Mouse (Mus musculus) kidney, postnatal 25 days (tissue): ENCODE data around the gene Id1.
A peak's percentile ranks its signal among the peaks of the same experiment; 100 is the strongest.

Experiments
- DNase-seq, 2 experiments: peaks; one replicate each; pipeline ENCODE4 v3.0.0; 2021; ENCODE audit warnings: mixed read lengths in 2 of 2

Id1 gene

GRCm38 (mm10) chr2:152724332-152724723 lies 11.7 kb upstream of the Id1 start:
- DNase-seq = no peak

DNA sequence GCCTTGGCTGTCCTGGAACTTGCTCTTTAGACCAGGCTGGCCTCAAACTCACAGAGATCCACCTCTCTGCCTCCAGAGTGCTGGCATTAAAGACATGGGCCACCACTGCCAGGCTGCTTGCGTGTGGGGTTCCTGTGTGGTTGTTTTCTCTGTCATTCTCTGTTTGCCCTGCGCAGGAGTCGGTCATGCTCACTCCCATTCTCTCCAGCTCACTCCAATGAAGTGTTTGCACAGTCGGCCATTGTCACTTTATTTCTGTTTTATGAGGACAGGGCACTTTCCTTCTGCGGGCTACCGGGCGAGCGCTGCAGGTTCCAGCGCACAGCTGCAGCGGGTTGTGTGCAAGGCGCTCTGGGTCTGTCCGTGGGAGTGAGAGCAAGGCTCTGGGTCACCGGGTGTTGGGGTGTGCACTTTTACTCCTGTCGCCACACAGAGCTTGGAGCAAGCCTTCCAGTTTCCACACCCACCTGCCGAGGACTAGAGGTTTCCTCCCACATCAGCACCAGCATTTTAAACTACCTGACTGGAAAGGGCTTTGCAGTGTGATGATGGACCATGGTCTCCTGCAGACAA lies 10.8 kb upstream of the Id1 start:
- DNase-seq = no peak

DNA sequence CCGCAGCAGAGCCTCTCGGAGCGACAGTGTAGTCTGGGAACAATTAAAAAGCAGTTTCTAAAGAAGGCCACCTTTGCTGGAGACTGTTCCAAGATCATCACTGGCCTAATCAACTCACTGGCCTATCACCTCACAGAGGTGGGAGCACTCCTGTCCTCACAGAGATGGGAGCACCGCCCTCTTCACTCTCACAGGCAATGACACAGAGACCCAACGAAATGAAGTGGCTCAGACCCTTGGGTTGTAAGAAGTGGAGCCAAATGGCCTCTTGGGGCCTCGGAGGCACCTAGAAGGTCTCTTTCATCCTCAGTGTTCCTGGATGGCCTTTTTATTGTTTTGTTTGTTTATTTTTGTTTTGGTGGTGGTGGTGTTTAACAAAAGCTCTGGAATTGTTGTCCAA lies 9.8 kb upstream of the Id1 start:
- no peak for DNase-seq

DNA sequence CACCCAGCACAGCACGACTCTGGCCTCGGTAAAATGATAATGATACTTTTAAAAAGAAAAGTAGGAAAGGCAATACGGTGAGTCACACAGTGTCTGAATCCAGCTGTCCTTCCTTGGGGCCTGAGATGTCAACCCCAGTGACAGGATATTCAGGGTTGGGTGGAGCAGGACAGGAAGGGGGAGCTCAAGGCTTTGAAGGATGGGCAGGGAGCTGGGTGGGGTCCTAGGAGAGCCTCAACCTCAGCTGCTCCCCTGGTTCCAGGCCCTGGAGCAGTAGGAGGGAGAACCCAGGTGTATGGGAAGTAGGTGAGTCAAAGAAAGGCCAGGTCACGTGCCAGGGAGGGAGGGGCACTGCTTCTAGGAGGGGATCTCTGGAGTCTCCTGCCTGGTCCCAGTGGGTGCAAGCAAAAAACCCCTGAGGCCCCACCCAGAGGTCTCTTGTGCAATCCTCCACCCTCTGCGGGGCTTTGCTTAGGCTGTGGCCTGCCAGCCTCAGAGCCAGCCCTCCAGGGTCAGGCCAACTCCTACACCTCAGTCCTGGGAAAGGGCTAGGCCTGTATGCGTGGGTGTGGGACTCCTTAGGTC lies 9.2 kb upstream of the Id1 start:
- DNase-seq = peak in 1 of 2 experiments; percentile 66

DNA sequence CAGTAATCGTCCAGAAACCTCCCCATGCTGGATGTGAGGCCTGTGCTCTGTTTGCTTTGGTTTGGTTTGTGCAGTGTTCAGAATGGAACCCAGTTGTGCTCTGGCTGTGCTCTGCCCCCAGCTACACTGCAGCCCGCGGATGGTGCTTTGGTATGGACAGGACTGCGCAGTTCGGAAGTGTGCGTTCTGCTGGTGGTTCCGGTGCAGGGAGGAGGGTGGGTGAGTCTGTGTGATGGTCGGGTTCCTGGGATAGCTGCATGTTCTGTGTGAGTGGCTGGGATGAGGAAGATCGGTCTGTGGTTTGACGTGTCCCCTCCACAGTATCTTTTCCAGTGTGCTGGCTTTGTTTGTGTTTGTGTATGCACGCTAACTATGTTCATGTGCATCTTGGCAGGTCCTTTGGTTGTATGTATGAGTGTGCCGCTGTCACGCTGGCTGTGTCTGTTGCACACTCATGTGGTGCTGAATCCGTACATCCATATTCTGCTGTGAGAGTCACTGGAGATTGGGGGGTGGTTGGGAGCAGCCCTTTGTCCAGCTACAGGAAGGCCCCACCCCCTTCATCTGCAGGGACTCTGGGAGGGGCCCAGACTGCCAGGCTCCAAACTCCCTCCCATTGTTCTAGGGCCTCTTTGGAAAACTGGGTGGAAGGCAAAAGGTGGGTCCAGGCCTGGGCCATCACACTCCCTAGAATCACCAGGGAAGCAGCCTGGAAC lies 8.1 kb upstream of the Id1 start:
- peak; percentile 68 to 89 for DNase-seq

GRCm38 (mm10) chr2:152728594-152728993 lies 7.5 kb upstream of the Id1 start:
- peak in 1 of 2 experiments; percentile 42 for DNase-seq

DNA sequence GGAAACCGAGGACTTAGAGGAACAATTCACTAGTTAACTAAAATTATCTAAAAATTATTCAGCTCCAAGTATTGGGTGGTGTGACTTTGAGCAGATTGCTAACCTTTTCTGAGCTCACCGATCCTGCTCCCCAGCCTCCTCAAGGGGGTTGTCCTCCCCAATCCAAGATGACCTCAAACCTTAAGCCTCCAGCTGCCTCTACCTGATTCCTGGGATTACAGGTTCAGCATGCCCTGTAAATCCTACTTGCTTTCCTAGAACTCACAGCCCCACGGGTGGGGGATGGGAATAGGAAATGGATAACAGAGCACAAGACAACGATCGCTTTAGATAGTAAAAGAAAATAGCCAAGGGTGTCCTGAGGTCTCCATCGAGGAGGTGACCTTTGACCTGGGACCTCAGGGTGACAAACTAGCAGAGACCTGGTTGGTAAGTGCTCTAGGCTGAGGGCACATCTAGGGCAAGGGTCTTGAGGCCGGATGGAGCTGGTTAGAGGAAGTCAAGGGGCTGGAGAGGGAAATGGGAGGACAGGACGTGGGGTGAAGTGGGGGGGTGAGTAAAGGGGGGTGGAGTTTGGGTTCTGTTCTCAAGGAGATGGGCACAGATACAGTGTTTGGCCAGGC lies 6.9 kb upstream of the Id1 start:
- peak; percentile 69 to 87 for DNase-seq

- peak in 1 of 2 experiments; percentile 82 for DNase-seq
These were observed 6.4 kb upstream of the Id1 start for GRCm38 (mm10) chr2:152729636-152730020.

DNA sequence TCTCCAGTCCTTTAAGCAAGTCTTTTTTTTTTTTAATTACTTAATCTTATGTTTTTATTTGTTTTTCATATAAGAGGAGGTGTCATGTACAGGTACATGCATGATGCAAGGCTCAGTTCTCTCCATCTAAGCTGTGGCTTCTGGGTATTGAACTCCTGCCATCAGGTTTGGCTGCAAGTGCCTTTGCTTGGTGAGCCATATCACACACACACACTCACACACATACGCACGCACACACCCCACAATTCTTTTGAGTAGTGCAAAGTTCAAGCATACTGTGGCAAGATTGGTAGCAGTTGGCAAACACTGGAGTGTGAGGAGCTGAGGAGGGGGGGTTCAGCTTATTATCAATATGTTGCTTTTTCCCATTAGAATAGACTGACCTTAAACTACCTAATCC lies 2.9 kb upstream of the Id1 start:
- peak in 1 of 2 experiments; percentile 50 for DNase-seq

DNA sequence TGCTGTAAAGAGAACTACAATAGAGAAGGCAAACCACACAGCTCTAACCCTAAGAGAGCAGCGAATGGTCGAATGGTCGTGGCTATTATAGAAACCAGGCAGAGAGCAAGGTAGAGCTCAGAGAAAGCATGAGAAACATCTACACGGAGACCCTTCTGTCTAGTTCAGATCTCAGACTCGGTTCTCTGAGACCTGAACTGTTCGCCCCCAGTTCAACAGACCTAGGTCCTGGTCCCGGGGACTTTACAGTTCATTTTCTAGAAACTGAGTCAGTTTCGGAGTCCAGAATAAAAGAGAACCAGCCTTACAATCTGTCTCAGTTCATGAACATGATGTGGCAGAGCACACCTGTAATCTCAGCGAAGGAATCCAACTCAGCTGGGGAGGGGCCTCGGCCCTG lies 1.6 kb upstream of the Id1 start:
- DNase-seq = no peak

DNA sequence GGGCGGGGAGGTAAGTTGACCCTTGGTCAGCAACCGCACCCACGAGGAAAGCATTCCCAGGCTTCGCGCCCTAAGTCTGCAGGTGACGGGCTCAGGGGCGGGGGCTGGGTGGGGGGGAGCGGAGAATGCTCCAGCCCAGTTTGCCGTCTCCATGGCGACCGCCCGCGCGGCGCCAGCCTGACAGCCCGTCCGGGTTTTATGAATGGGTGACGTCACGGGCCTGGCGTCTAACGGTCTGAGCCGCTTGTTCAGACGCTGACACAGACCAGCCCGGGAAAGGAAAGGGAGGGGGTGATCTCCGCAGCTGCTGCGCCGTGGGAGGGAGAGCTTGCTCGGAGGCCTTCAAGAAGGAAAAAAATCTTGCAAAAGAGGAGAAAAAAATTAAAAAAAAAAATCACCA lies 1.1 kb upstream of the Id1 start:
- DNase-seq = peak; percentile 98 to 99

DNA sequence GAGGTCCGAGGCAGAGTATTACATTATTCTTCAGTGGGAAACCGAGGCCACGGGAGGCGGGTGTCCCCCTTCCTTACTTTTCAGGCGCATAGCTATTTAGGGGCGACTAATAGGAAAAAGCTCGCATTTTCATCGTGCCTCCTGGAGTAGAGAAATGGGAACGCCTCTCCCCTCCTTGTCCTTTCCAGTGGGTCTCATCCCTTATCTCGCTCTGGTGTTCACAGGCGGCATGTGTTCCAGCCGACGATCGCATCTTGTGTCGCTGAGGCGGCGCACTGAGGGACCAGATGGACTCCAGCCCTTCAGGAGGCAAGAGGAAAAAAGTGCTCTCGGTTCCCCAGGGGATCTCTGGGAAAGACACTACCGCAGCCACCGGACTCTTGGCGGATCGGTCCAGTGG lies 697 bp downstream of the Id1 start:
- peak in 1 of 2 experiments; percentile 64 for DNase-seq

GRCm38 (mm10) chr2:152737306-152738221 lies 1.5 kb downstream of the Id1 start:
- peak in 1 of 2 experiments; percentile 69 for DNase-seq

- peak in 1 of 2 experiments; percentile 48 for DNase-seq
These were observed 2.3 kb downstream of the Id1 start for GRCm38 (mm10) chr2:152738341-152738740.

DNA sequence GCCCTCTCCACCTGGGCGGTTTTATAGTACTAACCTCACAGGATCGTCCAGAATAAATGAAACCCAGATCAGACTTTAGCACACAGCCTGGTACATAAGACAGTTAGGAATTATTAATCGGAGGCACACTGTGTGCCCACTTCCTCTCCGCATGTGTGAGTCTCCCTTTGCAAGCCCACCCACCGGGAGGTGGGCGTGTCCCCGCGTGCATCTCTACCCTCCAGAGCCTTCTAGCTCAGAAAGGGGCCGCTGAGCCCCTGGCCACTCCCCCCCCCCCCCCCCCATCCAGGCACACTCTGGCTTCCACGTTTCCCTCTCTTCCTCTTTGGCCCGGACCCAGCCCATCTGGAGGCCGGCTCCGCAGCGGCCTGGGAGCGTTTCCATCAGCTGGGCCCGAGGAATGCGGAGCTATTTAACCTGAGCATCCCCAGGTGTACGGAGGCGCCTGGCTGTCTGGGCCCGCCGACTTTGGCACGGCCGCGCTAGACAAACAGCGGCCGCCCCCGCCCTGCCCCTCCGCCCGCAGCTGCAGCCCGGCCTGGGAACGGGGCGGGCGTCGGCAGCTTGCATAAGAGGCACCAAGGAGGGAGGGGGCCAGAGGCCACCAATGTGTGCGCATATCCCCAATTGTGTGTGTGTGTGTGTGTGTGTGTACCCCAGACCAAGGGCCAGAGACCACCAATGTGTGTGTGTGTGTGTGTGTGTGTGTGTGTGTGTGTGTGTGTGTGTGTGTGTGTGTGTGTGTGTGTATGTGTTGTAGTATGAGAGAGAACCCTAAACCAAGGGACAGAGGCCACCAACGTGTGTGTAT lies 3.2 kb downstream of the Id1 start:
- DNase-seq = peak; percentile 91 to 97

DNA sequence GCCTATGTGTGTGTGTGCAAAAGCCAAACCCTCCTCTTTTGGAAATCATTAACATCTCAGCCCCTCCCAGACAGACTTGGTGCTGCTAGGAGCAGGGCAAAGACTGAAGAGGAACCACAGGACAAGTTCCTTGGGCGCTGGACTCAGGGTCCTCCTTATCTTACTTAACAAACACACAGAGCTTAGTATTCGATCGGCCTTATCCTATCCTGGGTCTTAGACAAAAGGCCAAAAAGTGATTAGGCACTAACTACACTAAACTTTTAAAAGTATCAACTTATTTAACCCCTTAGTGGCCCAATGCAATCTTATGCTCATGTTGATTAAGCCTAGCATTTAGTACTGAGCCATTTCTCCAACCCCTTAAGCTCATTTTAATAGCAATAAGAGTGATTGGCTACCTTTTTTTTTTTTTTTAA lies 3.8 kb downstream of the Id1 start:
- peak; percentile 69 to 85 for DNase-seq

- no peak for DNase-seq
These were observed 4.4 kb downstream of the Id1 start for GRCm38 (mm10) chr2:152740490-152740889.

GRCm38 (mm10) chr2:152741153-152742041 lies 5.3 kb downstream of the Id1 start:
- DNase-seq = peak; percentile 83 to 90

DNA sequence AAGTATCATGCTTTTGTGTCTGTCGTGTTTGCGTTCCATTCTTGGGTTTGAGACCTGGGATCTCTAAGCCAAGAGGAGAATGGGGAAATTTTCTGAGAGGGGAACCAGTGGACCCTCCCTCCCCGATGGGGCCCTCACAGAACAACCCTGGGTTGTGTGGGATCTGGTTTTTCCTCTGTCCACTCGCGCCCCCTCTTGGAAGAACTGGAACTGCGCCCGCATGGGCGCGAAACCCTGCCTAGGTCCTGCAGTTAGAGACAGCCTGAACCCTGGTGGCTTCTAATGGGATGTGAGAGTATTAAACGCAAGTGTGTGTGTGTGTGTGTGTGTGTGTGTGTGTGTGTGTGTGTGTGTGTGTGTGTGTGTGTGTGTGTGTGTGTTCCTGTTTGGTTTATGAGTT lies 6.4 kb downstream of the Id1 start:
- peak; percentile 84 to 88 for DNase-seq

GRCm38 (mm10) chr2:152753944-152754711 lies 18.1 kb downstream of the Id1 start, which contains the start of gene Cox4i2:
Gene Cox4i2 (plus strand): TSS chr2:152754173.
- DNase-seq = peak in 1 of 2 experiments; percentile 45
